Mouse (Mus musculus) erythroblast, embryonic 14.5 days (primary cell): Measurements from ENCODE around the gene Sox12.

Experiments
- GATA1 ChIP-seq: IDR thresholded peaks from 2 replicates; pipeline ENCODE4 v1.6.1; 2012; ENCODE audit warnings: low read length, inconsistent platforms, mixed read lengths
- TAL1 ChIP-seq: IDR thresholded peaks from 3 replicates; pipeline ENCODE4 v1.6.1; 2012; ENCODE audit warnings: low read length, inconsistent platforms, mixed read lengths

DNA sequence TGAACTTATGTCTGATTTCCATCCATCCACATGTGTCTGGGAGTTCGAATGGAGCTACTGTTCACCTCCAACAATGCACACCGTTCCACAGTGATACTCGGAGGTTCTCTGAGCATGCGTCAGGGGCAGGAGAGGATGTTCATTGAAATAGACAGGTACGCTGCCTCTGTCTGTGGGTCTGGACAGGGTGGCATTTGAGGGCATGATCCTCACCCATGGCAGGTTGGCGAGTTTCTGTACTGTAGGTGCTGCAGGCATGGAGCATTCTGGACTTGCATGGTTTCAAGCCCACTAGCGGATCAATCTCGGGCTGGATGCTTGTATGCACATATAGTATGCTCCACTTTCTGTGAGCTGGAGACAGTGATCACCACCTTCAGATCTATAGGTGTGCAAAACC lies 36.7 kb downstream of the Sox12 start:
- TF ChIP-seq GATA1 (no peak), TAL1 (no peak)
